Mouse (Mus musculus) CD4-positive, CD25-positive, alpha-beta regulatory T cell, adult 2 months (primary cell): Measurements from ENCODE around the gene Elob.

Experiments
- DNase-seq: peaks from one replicate; pipeline ENCODE4 v3.0.0-alpha.2; 2012; ENCODE audit warnings: low read depth, low spot score

The Elob gene

GRCm38 (mm10) chr17:23783352-23783751 is 45.6 kb downstream of the Elob start:
- no peak for DNase-seq

DNA sequence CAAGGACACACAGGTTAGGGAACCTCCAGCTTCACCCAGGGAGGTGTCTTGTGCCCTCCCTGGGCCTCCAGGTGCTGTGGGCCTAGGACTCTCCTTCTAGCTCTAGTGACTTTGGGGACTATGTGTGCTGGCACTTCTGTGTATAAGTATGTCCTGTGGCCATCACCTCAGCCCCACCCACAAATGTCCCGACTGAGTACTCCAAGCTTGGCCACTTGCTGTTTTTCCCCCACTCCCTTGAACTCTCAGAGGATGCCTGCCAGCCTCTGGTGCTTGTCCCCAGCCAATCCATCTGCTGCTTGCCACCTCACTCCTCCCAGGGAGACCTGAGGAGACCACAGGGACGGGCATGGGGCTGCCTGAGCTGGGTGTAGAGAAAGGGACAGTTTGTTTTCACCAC is 50.5 kb downstream of the Elob start:
- no peak for DNase-seq

- no peak for DNase-seq
Observed at GRCm38 (mm10) chr17:23777141-23777540, 51.8 kb downstream of the Elob start.

- no peak for DNase-seq
Observed at GRCm38 (mm10) chr17:23776216-23776615, 52.7 kb downstream of the Elob start.
